Mouse (Mus musculus) CH12.LX (cell line): Measurements from ENCODE around the gene Mien1. TPM values are rescaled to one million over a fixed set of nuclear protein-coding genes. Genes with fewer than 3 reads are reported as not detected.

ENCODE experiments used
- DNase-seq: peaks from one replicate; pipeline ENCODE4 v3.0.0-alpha.2; 2013; ENCODE audit errors: extremely low read depth
- H3K27ac ChIP-seq: 2 replicates; pipeline ENCODE4 v1.5.1; 2012; ENCODE audit warnings: low read depth, mild to moderate bottlenecking, control low read depth, moderate library complexity; ENCODE audit not compliant: insufficient read depth
- H3K27me3 ChIP-seq: replicated peaks from 2 replicates; pipeline ENCODE3; 2012; ENCODE audit warnings: inconsistent platforms
- H3K36me3 ChIP-seq, 2 experiments: replicated peaks in 1 of 2; 2 replicates each; pipeline versions ENCODE3 to v1.6.1; 2012; ENCODE audit warnings: inconsistent platforms in 1 of 2, low read length in 1 of 2, mild to moderate bottlenecking in 1 of 2, mixed read lengths in 1 of 2, moderate library complexity in 1 of 2; ENCODE audit not compliant: control insufficient read depth in 1 of 2, insufficient read depth in 1 of 2
- H3K4me1 ChIP-seq, 2 experiments: 2 replicates each; pipeline ENCODE4 v1.6.1; 2012; ENCODE audit warnings: inconsistent platforms in 1 of 2, moderate library complexity in 1 of 2; ENCODE audit not compliant: insufficient read depth in 2 of 2, control insufficient read depth in 1 of 2
- H3K4me2 ChIP-seq: 2 replicates; pipeline ENCODE4 v1.6.1; 2012; ENCODE audit warnings: low read depth, mild to moderate bottlenecking, control low read depth; ENCODE audit not compliant: poor library complexity, insufficient read depth, severe bottlenecking
- H3K4me3 ChIP-seq, 3 experiments: fragments of 150-350 bp in 1 of 3; sonication (generic) in 1 of 3; replicated peaks in 1 of 3; 2 replicates each; pipeline versions ENCODE3 to v1.5.1; 2011 to 2012; ENCODE audit warnings: low read depth in 2 of 3, low read length in 2 of 3, mild to moderate bottlenecking in 2 of 3, moderate library complexity in 2 of 3, control low read depth in 1 of 3, improper control_type of control experiment in 1 of 3, inconsistent platforms in 1 of 3, mixed read lengths in 1 of 3; ENCODE audit not compliant: poor library complexity in 1 of 3
- H3K79me2 ChIP-seq: replicated peaks from 2 replicates; pipeline ENCODE4 v1.6.1; 2012; ENCODE audit warnings: mild to moderate bottlenecking, moderate library complexity; ENCODE audit not compliant: control insufficient read depth, poor library complexity, insufficient read depth, severe bottlenecking; ENCODE audit errors: extremely low read depth
- H3K9ac ChIP-seq: 2 replicates; pipeline ENCODE4 v1.6.1; 2012; ENCODE audit warnings: low read depth, mild to moderate bottlenecking, control low read depth, moderate library complexity; ENCODE audit not compliant: insufficient read depth
- H3K9me3 ChIP-seq: replicated peaks from 2 replicates; pipeline ENCODE3; 2012; ENCODE audit warnings: low read length, inconsistent platforms, mixed read lengths
- CHD2 ChIP-seq: IDR thresholded peaks from 2 replicates; pipeline ENCODE4 v1.6.1; 2011; ENCODE audit warnings: low read length, improper control_type of control experiment
- JUN ChIP-seq: IDR thresholded peaks from 2 replicates; pipeline ENCODE4 v1.6.1; 2011; ENCODE audit warnings: low read depth, mild to moderate bottlenecking, low read length, improper control_type of control experiment, moderate library complexity; ENCODE audit not compliant: insufficient read depth
- KAT2A ChIP-seq: IDR thresholded peaks from 2 replicates; pipeline ENCODE4 v1.6.1; 2012; ENCODE audit warnings: low read length, improper control_type of control experiment, inconsistent platforms; ENCODE audit not compliant: insufficient replicate concordance
- MAFK ChIP-seq: IDR thresholded peaks from 2 replicates; pipeline ENCODE4 v1.6.1; 2011; ENCODE audit warnings: low read length, improper control_type of control experiment; ENCODE audit not compliant: insufficient replicate concordance
- MEF2A ChIP-seq: IDR thresholded peaks from 2 replicates; pipeline ENCODE4 v1.6.1; 2014; ENCODE audit warnings: low read depth, mild to moderate bottlenecking, inconsistent platforms, low read length, improper control_type of control experiment, borderline replicate concordance
- NELFE ChIP-seq: IDR thresholded peaks from 2 replicates; pipeline ENCODE4 v1.6.1; 2011; ENCODE audit warnings: low read depth, low read length, improper control_type of control experiment
- NRF1 ChIP-seq: IDR thresholded peaks from 2 replicates; pipeline ENCODE4 v1.6.1; 2014; ENCODE audit warnings: low read depth, mild to moderate bottlenecking, inconsistent platforms, low read length, improper control_type of control experiment, moderate library complexity
- TBP ChIP-seq: conservative IDR thresholded peaks from 2 replicates; pipeline ENCODE4 v1.6.1; 2011; ENCODE audit warnings: low read depth, low read length, improper control_type of control experiment
- UBTF ChIP-seq: IDR thresholded peaks from 2 replicates; pipeline ENCODE4 v1.6.1; 2012; ENCODE audit warnings: low read depth, mild to moderate bottlenecking, inconsistent platforms, low read length, improper control_type of control experiment, moderate library complexity
- ZC3H11A ChIP-seq: IDR thresholded peaks from 2 replicates; pipeline ENCODE4 v1.6.1; 2012; ENCODE audit warnings: low read depth, mild to moderate bottlenecking, inconsistent platforms, low read length, improper control_type of control experiment
- ZMIZ1 ChIP-seq: IDR thresholded peaks from 2 replicates; pipeline ENCODE4 v1.6.1; 2012; ENCODE audit warnings: low read depth, mild to moderate bottlenecking, inconsistent platforms, low read length, improper control_type of control experiment
- ZNF384 ChIP-seq: IDR thresholded peaks from 2 replicates; pipeline ENCODE4 v1.6.1; 2012; ENCODE audit warnings: low read depth, low read length, improper control_type of control experiment, inconsistent platforms
- dilution Hi-C: fragments of 300-500 bp; cut with MboI; formaldehyde crosslinking; loops from 2 replicates; pipeline ENCODE4 v1.14.3; 2020; ENCODE audit warnings: low sequenced_read_pairs; ENCODE audit not compliant: extremely low pct_unique_long_range_greater_than_20kb, extremely low pct_ligation_motif_present
- in situ Hi-C: fragments of 300-500 bp; cut with MboI; formaldehyde crosslinking; loops from 3 replicates; pipeline ENCODE4 v1.14.3; 2019; ENCODE audit warnings: low sequenced_read_pairs, low pct_ligation_motif_present, low pct_unique_long_range_greater_than_20kb, mixed read lengths
- polyA plus RNA-seq: library from polyadenylated mRNA; unstranded; fragments of >175 nt; gene quantifications from 2 replicates; pipeline ENCODE4 v1.2.1, GENCODE M21; 2012; ENCODE audit warnings: low read depth; ENCODE audit not compliant: insufficient read length
- total RNA-seq, 2 experiments: library from RNA; depleted of rRNA; stranded (reverse); fragments of 300-350 nt in 1 of 2; fragments of >200 nt in 1 of 2; gene quantifications; 2 replicates each; pipeline ENCODE4 v1.2.3; 2012 to 2014

Mien1 gene
- total and polyA plus RNA-seq, 3 experiments = 84.7 to 129 (median 94.6) TPM

GRCm38 (mm10) chr11:98446562-98447474 lies 8.0 kb upstream of the Mien1 start:
- dilution Hi-C loops = no loop called here
- Histone ChIP-seq H3K36me3 (peaks cover 0 to 3% of the 10 kb centered on the region in 2 experiments), H3K27ac (no peak overlapping the region), H3K9ac (no peak overlapping the region)
- no peak for DNase-seq
- TF ChIP-seq ZNF384 = no peak
- TF ChIP-seq MEF2A = no peak
- no peak for TF ChIP-seq NRF1
- TF ChIP-seq MAFK = no peak
- no peak for TF ChIP-seq NELFE
- TF ChIP-seq KAT2A = no peak
- TF ChIP-seq, all 38 proteins: peak for 0
- Histone ChIP-seq H3K4me2 (no peak overlapping the region), H3K79me2 (no peaks in the 10 kb centered on the region), H3K4me1 (peaks cover 25 to 46% of the 10 kb centered on the region in 2 experiments), H3K4me3 (no peak overlapping the region), H3K27me3 (no peaks in the 10 kb centered on the region), H3K9me3 (peaks cover 5% of the 10 kb centered on the region)
- in situ Hi-C loops = loop anchor here (5.0 kb wide), 1 partner anchor 90 kb away; the partner anchor contains the start of gene Stard3

- Histone ChIP-seq H3K27me3 (no peaks in the 10 kb centered on the region), H3K79me2 (no peaks in the 10 kb centered on the region), H3K36me3 (peaks cover 0 to under 1% of the 10 kb centered on the region in 2 experiments), H3K4me3 (no peak within 1 kb of the TSS), H3K27ac (no peak within 1 kb of the TSS), H3K4me1 (peaks cover 22 to 43% of the 10 kb centered on the region in 2 experiments), H3K9ac (no peak within 1 kb of the TSS), H3K9me3 (peaks cover 6% of the 10 kb centered on the region), H3K4me2 (no peak within 1 kb of the TSS)
- in situ Hi-C loops (loop anchor here (5.0 kb wide), 1 partner anchor 89 kb away; the partner anchor contains the start of gene Stard3), dilution Hi-C loops (no loop called here)
- TF ChIP-seq CHD2 (no peak), NELFE (no peak), TBP (no peak), ZMIZ1 (no peak), MEF2A (no peak), JUN (no peak), UBTF (no peak), ZC3H11A (no peak)
- no peak for DNase-seq
Measured at GRCm38 (mm10) chr11:98446213-98446561, 7.4 kb upstream of the Mien1 start, which contains the start of gene Grb7. Grb7 (plus strand) TSS chr11:98446394.
